Mouse (Mus musculus) macrophage (primary cell): ENCODE data around the gene Pomt1. TPM values are rescaled to one million over a fixed set of nuclear protein-coding genes. Genes with fewer than 3 reads are reported as not detected.

Experiments used
- polyA plus RNA-seq: library from polyadenylated mRNA; stranded (reverse); fragments of 250-400 nt; gene quantifications from 3 replicates; pipeline ENCODE4 v1.2.4, GENCODE M21; 2018; ENCODE audit warnings: inconsistent platforms

Pomt1 gene
- polyA plus RNA-seq, 1 experiment from 2014 or later, result 11.1 TPM

Other genes with a start within 250 kb of the Pomt1 start
- gene Fam78a, start 151.7 kb upstream of the Pomt1 start, polyA plus RNA-seq, result 12.7 to 16.8 TPM (median 14.3 TPM) in 3 replicates
- 0.75 to 1.4 TPM (median 0.87 TPM) in 3 replicates for gene Plpp7, start 141.1 kb upstream of the Pomt1 start, polyA plus RNA-seq
- 23.6 to 29.1 TPM (median 26.7 TPM) in 3 replicates for gene Prrc2b, start 85.5 kb upstream of the Pomt1 start, polyA plus RNA-seq
- 19.4 to 32.3 TPM (median 28.1 TPM) in 3 replicates for gene Uck1, start 23.6 kb downstream of the Pomt1 start, polyA plus RNA-seq
- 31.7 to 53.4 TPM (median 36.4 TPM) in 3 replicates for gene Golga2, start 50.8 kb downstream of the Pomt1 start, polyA plus RNA-seq
- 220 to 392 TPM (median 276 TPM) in 3 replicates for gene Swi5, start 51.5 kb downstream of the Pomt1 start, polyA plus RNA-seq
- 35.3 to 118 TPM (median 57.2 TPM) in 3 replicates for gene Ciz1, start 115.7 kb downstream of the Pomt1 start, polyA plus RNA-seq
- 0.23 TPM in 1 of 3 replicates, not detected in the others for gene Dnm1, start 116.7 kb downstream of the Pomt1 start, polyA plus RNA-seq
- 22.2 to 62.2 TPM (median 53.7 TPM) in 3 replicates for gene 1110008P14Rik, start 145.3 kb downstream of the Pomt1 start, polyA plus RNA-seq
- gene Lcn2, start 151.7 kb downstream of the Pomt1 start, polyA plus RNA-seq, result 2.6 to 16.1 TPM (median 12.6 TPM) in 3 replicates
- 7.9 to 14.2 TPM (median 9.4 TPM) in 3 replicates for gene Ptges2, start 159.3 kb downstream of the Pomt1 start, polyA plus RNA-seq
- gene Naif1, start 213.9 kb downstream of the Pomt1 start, polyA plus RNA-seq, result 3.2 to 3.8 TPM (median 3.8 TPM) in 3 replicates
- gene Slc25a25, start 214.9 kb downstream of the Pomt1 start, polyA plus RNA-seq, result 7.1 to 13.2 TPM (median 12.2 TPM) in 3 replicates